Mouse (Mus musculus) megakaryocyte, embryonic 14.5 days (primary cell): Measurements from ENCODE around the gene Crebzf.

Source experiments
- FLI1 ChIP-seq: IDR thresholded peaks from 2 replicates; pipeline ENCODE4 v1.6.1; 2012; ENCODE audit warnings: low read length, inconsistent platforms, mixed read lengths
- GATA1 ChIP-seq: IDR thresholded peaks from 3 replicates; pipeline ENCODE4 v1.6.1; 2012; ENCODE audit warnings: mixed read lengths, low read length, inconsistent platforms, borderline replicate concordance

GRCm38 (mm10) chr7:90475793-90476312, 33.3 kb downstream of the Crebzf start, which contains the start of gene Tmem126b:
- TF ChIP-seq GATA1 (no peak), FLI1 (no peak)
